Mouse (Mus musculus): ENCODE measurements around the gene Sf3a1. TPM values are rescaled to one million over a fixed set of nuclear protein-coding genes. Genes with fewer than 3 reads are reported as not detected.
"Not testable (repeated sequence)": the region's sequence is repeated elsewhere in the genome, so short reads cannot be mapped to it uniquely, and the experiment has no call there.

The Sf3a1 gene
- 10 to 100 TPM; 56.6 to 56.9 TPM for total RNA-seq (2021)

- DNase-seq = peak; percentile 96
Observed at GRCm38 (mm10) chr11:4159808-4160708, at the start of gene Sf3a1, which contains the start of gene Ccdc157. TSS of gene Sf3a1 (plus strand) at chr11:4160350. TSS of gene Ccdc157 (minus strand) at chr11:4160293.

- no peak for DNase-seq
Observed at GRCm38 (mm10) chr11:4112033-4112432, 48.1 kb upstream of the Sf3a1 start.

- no peak for DNase-seq
Observed at GRCm38 (mm10) chr11:4112861-4113260, 47.3 kb upstream of the Sf3a1 start.

- DNase-seq = no peak
Observed at GRCm38 (mm10) chr11:4113496-4113895, 46.7 kb upstream of the Sf3a1 start.

GRCm38 (mm10) chr11:4113970-4114369, 46.2 kb upstream of the Sf3a1 start:
- no peak for DNase-seq

- DNase-seq = not testable (repeated sequence)
Observed at GRCm38 (mm10) chr11:4114541-4114940, 45.6 kb upstream of the Sf3a1 start.

GRCm38 (mm10) chr11:4115407-4115806, 44.7 kb upstream of the Sf3a1 start:
- no peak for DNase-seq

- DNase-seq = no peak
Observed at GRCm38 (mm10) chr11:4116458-4117141, 43.5 kb upstream of the Sf3a1 start.

- DNase-seq = no peak
Observed at GRCm38 (mm10) chr11:4117372-4118071, 42.6 kb upstream of the Sf3a1 start.

- peak; percentile 64 for DNase-seq
Observed at GRCm38 (mm10) chr11:4118081-4118921, 41.8 kb upstream of the Sf3a1 start.

GRCm38 (mm10) chr11:4119635-4120034, 40.5 kb upstream of the Sf3a1 start:
- DNase-seq = peak; percentile 37

GRCm38 (mm10) chr11:4121691-4122090, 38.5 kb upstream of the Sf3a1 start:
- no peak for DNase-seq

GRCm38 (mm10) chr11:4122226-4122625, 37.9 kb upstream of the Sf3a1 start:
- no peak for DNase-seq

GRCm38 (mm10) chr11:4122742-4123579, 37.2 kb upstream of the Sf3a1 start, which contains the start of gene Sec14l2:
TSS of gene Sec14l2 (minus strand) at chr11:4123415.
- no peak for DNase-seq

GRCm38 (mm10) chr11:4123922-4124321, 36.2 kb upstream of the Sf3a1 start:
- DNase-seq = peak; percentile 51

- DNase-seq = no peak
Observed at GRCm38 (mm10) chr11:4127059-4127458, 33.1 kb upstream of the Sf3a1 start.

GRCm38 (mm10) chr11:4128461-4128860, 31.7 kb upstream of the Sf3a1 start:
- not testable (repeated sequence) for DNase-seq

- peak; percentile 26 for DNase-seq
Observed at GRCm38 (mm10) chr11:4133450-4133849, 26.7 kb upstream of the Sf3a1 start.

- DNase-seq = no peak
Observed at GRCm38 (mm10) chr11:4134400-4134799, 25.8 kb upstream of the Sf3a1 start.

- peak; percentile 93 for DNase-seq
Observed at GRCm38 (mm10) chr11:4134986-4135935, 24.9 kb upstream of the Sf3a1 start, which contains the start of gene Rnf215. TSS of gene Rnf215 (plus strand) at chr11:4135202.

Data from heart, postnatal 4 days (tissue).